Mouse (Mus musculus) small intestine, adult 2 months (tissue): ENCODE measurements at regions not wholly inside any gene's neighbourhood (a gene's known extent, or its start where the extent isn't known, plus 50 kb on each side); places are given as distances from the start of the nearest gene placed in this dataset.
A peak's percentile ranks its signal among the peaks of the same experiment; 100 is the strongest.

ENCODE experiments used
- H3K27ac ChIP-seq: fragments of 200-500 bp; 2 replicates; pipeline ENCODE4 v1.5.1; 2012; ENCODE audit warnings: low read depth, low read length, control low read depth, inconsistent platforms; ENCODE audit not compliant: insufficient read depth
- H3K27me3 ChIP-seq: fragments of 200-500 bp; 2 replicates; pipeline ENCODE4 v1.6.1; 2012; ENCODE audit warnings: mild to moderate bottlenecking, moderate library complexity, low read length, inconsistent platforms; ENCODE audit not compliant: control insufficient read depth, insufficient read depth
- H3K36me3 ChIP-seq: fragments of 200-500 bp; 2 replicates; pipeline ENCODE4 v1.6.1; 2012; ENCODE audit warnings: mild to moderate bottlenecking, low read length, control low read depth, inconsistent platforms; ENCODE audit not compliant: control insufficient read depth, insufficient read depth
- H3K4me1 ChIP-seq: fragments of 200-500 bp; 2 replicates; pipeline ENCODE4 v1.6.1; 2012; ENCODE audit warnings: low read length, inconsistent platforms, mixed read lengths; ENCODE audit not compliant: control insufficient read depth, insufficient read depth, insufficient read length
- H3K4me3 ChIP-seq: fragments of 200-500 bp; 2 replicates; pipeline ENCODE4 v1.5.1; 2012; ENCODE audit warnings: low read depth, mild to moderate bottlenecking, control low read depth, inconsistent platforms, low read length, moderate library complexity
- CTCF ChIP-seq: fragments of 200-500 bp; IDR thresholded peaks from 2 replicates; pipeline ENCODE4 v1.5.1; 2012; ENCODE audit warnings: low read depth, mild to moderate bottlenecking, control low read depth, inconsistent platforms, low read length, moderate library complexity, mixed read lengths; ENCODE audit not compliant: insufficient replicate concordance, insufficient read length; ENCODE audit errors: extremely low read depth
- POLR2A ChIP-seq: fragments of 200-500 bp; IDR thresholded peaks from 2 replicates; pipeline ENCODE4 v1.6.1; 2012; ENCODE audit warnings: low read depth, mild to moderate bottlenecking, control low read depth, inconsistent platforms, low read length, moderate library complexity
- WGBS: fragments of 180-500 bp; shearing (Covaris S2); methylation state at CpG from one replicate; pipeline ENCODE4 v1.1.7; 2018; 5-methylcytosine and 5-hydroxymethylcytosine counted together

GRCm38 (mm10) chr5:46363661-46364060 is 506.2 kb upstream of the Lcorl start:
- Histone ChIP-seq H3K36me3 (no peaks in the 10 kb centered on the region), H3K4me3 (no peak overlapping the region), H3K27ac (no peak overlapping the region), H3K4me1 (no peaks in the 10 kb centered on the region), H3K27me3 (no peaks in the 10 kb centered on the region)
- WGBS = 86% methylated on average over 2 of the region's 2 CpGs
- TF ChIP-seq CTCF (no peak), POLR2A (no peak)

- 42% methylated on average over 1 of the region's 1 CpGs for WGBS
- H3K36me3 ChIP-seq = no peaks in the 10 kb centered on the region
- no peak overlapping the region for H3K4me3 ChIP-seq
- no peaks in the 10 kb centered on the region for H3K4me1 ChIP-seq
- no peak for TF ChIP-seq POLR2A
- no peak overlapping the region for H3K27ac ChIP-seq
- no peaks in the 10 kb centered on the region for H3K27me3 ChIP-seq
Measured at GRCm38 (mm10) chr5:46361637-46362036, 504.2 kb upstream of the Lcorl start.

GRCm38 (mm10) chr5:46348448-46348847 is 491.0 kb upstream of the Lcorl start:
- H3K36me3 ChIP-seq = no peaks in the 10 kb centered on the region
- H3K27ac ChIP-seq = no peak overlapping the region
- no peak for TF ChIP-seq CTCF
- no peak for TF ChIP-seq POLR2A
- 88% methylated on average over 5 of the region's 5 CpGs for WGBS
- no peaks in the 10 kb centered on the region for H3K27me3 ChIP-seq
- no peak overlapping the region for H3K4me3 ChIP-seq
- no peaks in the 10 kb centered on the region for H3K4me1 ChIP-seq

- no peaks in the 10 kb centered on the region for H3K36me3 ChIP-seq
- TF ChIP-seq CTCF (peak; percentile 96; the same call in 1 of the 2 replicates), POLR2A (no peak)
- no peaks in the 10 kb centered on the region for H3K27me3 ChIP-seq
- 15% methylated on average over 16 of the region's 16 CpGs for WGBS
- no peak overlapping the region for H3K27ac ChIP-seq
- no peak overlapping the region for H3K4me3 ChIP-seq
- no peaks in the 10 kb centered on the region for H3K4me1 ChIP-seq
Measured at GRCm38 (mm10) chr5:46347368-46348083, 490.1 kb upstream of the Lcorl start.

- 91% methylated on average over 2 of the region's 2 CpGs for WGBS
- Histone ChIP-seq H3K36me3 (no peaks in the 10 kb centered on the region), H3K4me1 (no peaks in the 10 kb centered on the region), H3K4me3 (no peak overlapping the region), H3K27ac (no peak overlapping the region), H3K27me3 (no peaks in the 10 kb centered on the region)
- TF ChIP-seq CTCF (no peak), POLR2A (no peak)
Measured at GRCm38 (mm10) chr5:46338461-46338860, 481.0 kb upstream of the Lcorl start.

- Histone ChIP-seq H3K4me3 (no peak overlapping the region), H3K36me3 (no peaks in the 10 kb centered on the region), H3K27ac (no peak overlapping the region), H3K27me3 (no peaks in the 10 kb centered on the region), H3K4me1 (no peaks in the 10 kb centered on the region)
- TF ChIP-seq POLR2A (no peak), CTCF (no peak)
- WGBS = 42% methylated on average over 1 of the region's 1 CpGs
Measured at GRCm38 (mm10) chr5:46330880-46331279, 473.5 kb upstream of the Lcorl start.
